Mouse (Mus musculus): ENCODE measurements at regions not wholly inside any gene's neighbourhood (a gene's known extent, or its start where the extent isn't known, plus 50 kb on each side); places are given as distances from the start of the nearest gene placed in this dataset.

DNA sequence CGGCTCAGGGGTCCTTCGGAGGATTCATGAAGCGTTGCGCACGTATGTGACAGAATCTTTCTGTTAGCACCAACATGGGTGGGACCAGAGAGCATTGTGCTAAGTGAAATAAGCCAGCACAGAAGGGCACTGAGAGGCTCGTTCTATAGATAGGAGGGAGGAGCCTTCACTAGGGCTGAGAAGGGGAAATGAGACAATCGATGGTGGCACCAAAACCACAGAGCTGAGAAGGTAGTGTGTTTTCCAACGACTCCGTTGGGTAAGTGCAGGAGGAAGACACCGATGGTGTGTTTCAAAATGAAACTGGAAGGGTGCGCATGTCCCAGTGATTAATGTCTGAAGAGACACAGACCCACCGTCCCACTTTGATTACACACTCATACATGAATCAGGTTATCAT, 54.7 kb upstream of the Krtap11-1 start:
- no peak for DNase-seq (ENCODE audit: low read depth, low spot score)

- no peak for DNase-seq (ENCODE audit: low read depth, low spot score)
Measured at GRCm38 (mm10) chr16:89625253-89625652, 54.3 kb upstream of the Krtap11-1 start.

All from ZHBTc4 (cell line).